Mouse (Mus musculus) megakaryocyte, embryonic 14.5 days (primary cell): ENCODE measurements at regions not wholly inside any gene's neighbourhood (a gene's known extent, or its start where the extent isn't known, plus 50 kb on each side); places are given as distances from the start of the nearest gene placed in this dataset.

Experiments used
- FLI1 ChIP-seq: IDR thresholded peaks from 2 replicates; pipeline ENCODE4 v1.6.1; 2012; ENCODE audit warnings: low read length, inconsistent platforms, mixed read lengths
- GATA1 ChIP-seq: IDR thresholded peaks from 3 replicates; pipeline ENCODE4 v1.6.1; 2012; ENCODE audit warnings: mixed read lengths, low read length, inconsistent platforms, borderline replicate concordance

DNA sequence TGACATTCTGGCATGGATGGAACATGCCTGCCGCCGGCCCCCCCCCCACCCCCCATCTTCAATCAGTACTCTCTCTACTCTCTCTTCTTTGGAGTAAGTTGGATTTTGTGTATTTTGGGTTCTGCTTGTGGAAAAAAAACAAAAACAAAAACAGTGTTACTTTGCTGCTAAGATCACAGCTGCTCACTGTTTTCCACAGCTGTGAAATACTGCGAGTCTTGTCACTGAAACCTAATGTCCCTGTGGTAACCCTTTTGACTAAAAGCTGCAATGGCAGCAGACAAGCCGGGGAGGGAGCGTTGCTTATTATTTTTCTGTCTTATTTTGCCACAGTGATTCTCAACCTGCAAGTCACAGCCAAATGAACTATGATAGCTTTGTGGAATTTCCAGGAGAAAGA, 51.3 kb upstream of the Frmd6 start:
- TF ChIP-seq FLI1 (no peak), GATA1 (no peak)
